Mouse (Mus musculus): Measurements from ENCODE around the gene Eif5.

DNA sequence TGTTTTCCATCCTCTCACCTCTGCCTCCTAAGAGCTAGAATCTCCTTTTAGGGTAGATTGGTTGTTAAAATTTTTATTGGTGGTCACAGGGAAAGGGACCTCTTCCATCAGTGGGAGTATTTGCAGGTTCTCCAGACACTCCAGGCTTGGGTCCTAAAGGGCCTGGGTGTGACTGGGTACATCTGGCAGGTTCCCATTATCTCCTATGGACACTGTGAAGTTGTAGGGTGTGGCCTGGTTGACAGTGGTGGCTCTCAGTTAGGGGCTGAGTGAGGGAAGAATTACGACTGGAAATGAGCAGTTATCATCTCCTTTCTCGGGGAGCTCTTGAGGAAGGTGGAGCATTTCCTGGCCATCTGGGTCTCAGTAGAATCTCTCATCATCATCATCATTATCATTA is 20.8 kb downstream of the Eif5 start:
- TF ChIP-seq POLR2A (IDR thresholded peaks at IDR 0.05; ENCODE audit: low read depth, low read length) (no peak), CTCF (IDR thresholded peaks at IDR 0.05; ENCODE audit: extremely low read depth, insufficient read length, insufficient replicate concordance, low read depth, low read length) (no peak)
